Mouse (Mus musculus) heart, embryonic 11.5 days (tissue): ENCODE measurements around the gene F11r. TPM values are rescaled to one million over a fixed set of nuclear protein-coding genes. Genes with fewer than 3 reads are reported as not detected.

Experiments used
- ATAC-seq: fragments of 200-750 bp; cut with Nextera tagmentation; replicated peaks from 2 replicates; pipeline ENCODE4 v1.8.0; 2017; ENCODE audit warnings: moderate library complexity; ENCODE audit not compliant: insufficient number of reproducible peaks, low FRiP score, low TSS enrichment
- H3K27ac ChIP-seq: fragments of 300-500 bp; sonication (generic); 2 replicates; pipeline ENCODE4 v1.5.1; 2014; ENCODE audit warnings: mild to moderate bottlenecking, low read depth, low read length
- H3K27me3 ChIP-seq: fragments of 300-500 bp; sonication (generic); 2 replicates; pipeline ENCODE4 v1.6.1; 2014; ENCODE audit warnings: mild to moderate bottlenecking, low read length, mixed read lengths; ENCODE audit not compliant: control insufficient read depth, insufficient read depth
- H3K36me3 ChIP-seq: fragments of 300-500 bp; sonication (generic); 2 replicates; pipeline ENCODE4 v1.6.1; 2014; ENCODE audit warnings: mild to moderate bottlenecking, low read length, moderate library complexity, mixed read lengths; ENCODE audit not compliant: control insufficient read depth, insufficient read depth
- H3K4me1 ChIP-seq: fragments of 300-500 bp; sonication (generic); 2 replicates; pipeline ENCODE4 v1.6.1; 2014; ENCODE audit warnings: low read length; ENCODE audit not compliant: control insufficient read depth, insufficient read depth
- H3K4me2 ChIP-seq: fragments of 300-500 bp; sonication (generic); 2 replicates; pipeline ENCODE4 v1.6.1; 2014; ENCODE audit warnings: mild to moderate bottlenecking, moderate library complexity
- H3K4me3 ChIP-seq: fragments of 300-500 bp; sonication (generic); 2 replicates; pipeline ENCODE4 v1.5.1; 2014; ENCODE audit warnings: low read depth, low read length
- H3K9ac ChIP-seq: fragments of 300-500 bp; sonication (generic); 2 replicates; pipeline ENCODE4 v1.6.1; 2014; ENCODE audit warnings: mild to moderate bottlenecking, low read depth, low read length, moderate library complexity
- H3K9me3 ChIP-seq: fragments of 300-500 bp; sonication (generic); replicated peaks from 2 replicates; pipeline ENCODE4 v1.6.1; 2016; ENCODE audit warnings: low read length; ENCODE audit not compliant: control insufficient read depth
- WGBS: fragments of 180-500 bp; shearing (Covaris S2); extraction: QIAGEN DNeasy Blood & Tissue Kit; methylation state at CpG from one replicate; pipeline ENCODE4 v1.1.7; 2014; ENCODE audit not compliant: insufficient replicate concordance; 5-methylcytosine and 5-hydroxymethylcytosine counted together
- polyA plus RNA-seq: library from polyadenylated mRNA; unstranded; fragments of >200 nt; fragmentation: Nextera tagmentation; extraction: Ambion mirVana; gene quantifications from 2 replicates; pipeline ENCODE4 v1.2.1, GENCODE M21; 2014

The F11r gene
- polyA plus RNA-seq, 1 experiment from 2014 or later: 64.1 TPM

DNA sequence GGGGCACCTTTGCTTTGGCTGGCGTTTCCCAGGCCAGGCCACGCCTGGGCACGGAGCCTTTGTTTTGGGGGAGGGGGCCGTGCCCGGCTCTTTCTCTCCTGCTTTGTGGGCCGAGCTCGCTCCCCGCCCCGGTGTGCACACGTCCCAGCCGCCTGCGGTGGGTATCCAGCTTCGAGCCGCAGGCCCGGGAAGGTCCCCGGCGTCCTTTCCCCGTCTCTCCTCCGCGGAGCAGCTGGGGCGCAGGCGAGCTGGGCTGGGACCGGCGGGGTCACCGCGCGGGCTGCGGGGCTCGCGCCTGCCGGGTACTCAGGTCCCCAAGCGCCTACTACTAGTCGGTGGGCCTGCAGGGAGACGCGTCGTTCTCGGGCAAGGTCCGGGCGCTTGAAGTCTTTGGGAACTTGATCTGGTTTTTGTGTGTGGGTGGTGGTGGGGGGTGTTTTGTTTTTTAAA lies 25.8 kb upstream of the F11r start:
- under 1% methylated on average over 35 of the region's 39 CpGs for WGBS
- Histone ChIP-seq H3K4me1 (peaks cover 4% of the 10 kb centered on the region), H3K4me2 (peak overlapping the region; percentile 80), H3K36me3 (peaks cover 9% of the 10 kb centered on the region), H3K9me3 (no peaks in the 10 kb centered on the region), H3K4me3 (peak overlapping the region; percentile 98), H3K27ac (peak overlapping the region; percentile 85), H3K27me3 (no peaks in the 10 kb centered on the region), H3K9ac (peak overlapping the region; percentile 93)
- peak; percentile 74 for ATAC-seq

GRCm38 (mm10) chr1:171412001-171412441 lies 25.3 kb upstream of the F11r start:
- Histone ChIP-seq H3K9ac (peak overlapping the region; percentile 93), H3K4me1 (peaks cover 4% of the 10 kb centered on the region), H3K4me3 (peak overlapping the region; percentile 98), H3K4me2 (peak overlapping the region; percentile 80), H3K36me3 (peaks cover 13% of the 10 kb centered on the region), H3K27ac (peak overlapping the region; percentile 85), H3K27me3 (no peaks in the 10 kb centered on the region), H3K9me3 (no peaks in the 10 kb centered on the region)
- 2% methylated on average over 20 of the region's 20 CpGs for WGBS
- ATAC-seq: no peak

DNA sequence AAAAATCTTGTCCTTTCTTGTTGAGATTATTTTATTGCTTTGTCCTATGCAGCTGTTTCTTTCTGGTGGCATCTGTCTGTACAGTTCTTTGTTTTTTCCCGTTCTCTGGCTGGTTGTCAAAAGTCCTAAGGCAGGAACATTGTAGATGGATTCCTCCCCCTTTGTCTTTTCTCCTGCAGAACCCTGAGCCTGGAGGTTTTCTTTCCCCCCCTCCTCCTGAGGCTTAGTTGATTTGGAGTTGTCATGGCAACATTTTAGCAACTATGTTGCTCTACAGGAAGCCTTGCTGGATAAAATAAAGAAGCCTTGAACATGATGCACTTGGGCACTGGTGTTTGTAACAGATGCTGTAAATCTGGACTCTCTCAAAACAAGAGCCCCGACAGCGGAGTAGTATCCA lies 24.9 kb upstream of the F11r start:
- Histone ChIP-seq H3K9ac (peak overlapping the region; percentile 93), H3K36me3 (peaks cover 13% of the 10 kb centered on the region), H3K4me3 (peak overlapping the region; percentile 98), H3K9me3 (no peaks in the 10 kb centered on the region), H3K27me3 (no peaks in the 10 kb centered on the region), H3K4me2 (peak overlapping the region; percentile 80), H3K4me1 (peaks cover 4% of the 10 kb centered on the region), H3K27ac (peak overlapping the region; percentile 85; the same call in 1 of the 2 replicates)
- ATAC-seq: no peak
- WGBS: 60% methylated on average over 3 of the region's 3 CpGs

DNA sequence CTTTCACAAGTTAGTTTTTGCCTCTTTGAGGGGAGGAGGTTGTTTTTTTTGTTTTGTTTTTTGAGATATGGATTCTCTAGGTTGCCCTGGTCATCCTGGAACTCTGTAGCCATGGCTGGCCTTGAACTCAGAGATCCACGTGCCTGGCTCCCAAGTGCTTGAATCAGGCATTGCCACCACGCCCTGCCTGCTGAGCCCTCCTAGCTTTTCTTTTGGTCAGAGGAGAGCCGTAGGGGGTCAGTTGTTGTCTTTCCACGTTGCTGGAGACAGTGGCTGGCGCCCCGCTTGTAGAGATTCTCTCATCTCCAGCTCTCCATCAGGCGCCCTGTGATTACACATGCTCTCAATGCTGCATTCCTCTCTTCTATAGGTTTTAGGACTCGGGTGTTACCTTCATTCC lies 23.7 kb upstream of the F11r start:
- H3K4me1 ChIP-seq: peaks cover 4% of the 10 kb centered on the region
- H3K4me3 ChIP-seq: no peak overlapping the region
- no peak overlapping the region for H3K27ac ChIP-seq
- H3K27me3 ChIP-seq: no peaks in the 10 kb centered on the region
- H3K9ac ChIP-seq: no peak overlapping the region
- WGBS: 77% methylated on average over 8 of the region's 8 CpGs
- no peak for ATAC-seq
- H3K4me2 ChIP-seq: no peak overlapping the region; the same call in 1 of the 2 replicates
- H3K9me3 ChIP-seq: no peaks in the 10 kb centered on the region
- peaks cover 19% of the 10 kb centered on the region for H3K36me3 ChIP-seq

GRCm38 (mm10) chr1:171418660-171419059 lies 18.7 kb upstream of the F11r start, which contains the start of gene Tstd1:
TSS of gene Tstd1 (plus strand) at chr1:171418872.
- H3K9ac ChIP-seq: no peak within 1 kb of the TSS
- no peak within 1 kb of the TSS for H3K27ac ChIP-seq
- no peak for ATAC-seq
- no peak within 1 kb of the TSS for H3K4me2 ChIP-seq
- 91% methylated on average over 5 of the region's 5 CpGs for WGBS
- H3K27me3 ChIP-seq: no peaks in the 10 kb centered on the region
- H3K9me3 ChIP-seq: no peaks in the 10 kb centered on the region
- peaks cover 30% of the 10 kb centered on the region for H3K36me3 ChIP-seq
- no peak within 1 kb of the TSS for H3K4me3 ChIP-seq
- H3K4me1 ChIP-seq: peaks cover 2% of the 10 kb centered on the region; the same call in 1 of the 2 replicates

GRCm38 (mm10) chr1:171419291-171419882 lies 17.9 kb upstream of the F11r start:
- H3K9ac ChIP-seq: no peak overlapping the region
- no peak for ATAC-seq
- H3K27me3 ChIP-seq: no peaks in the 10 kb centered on the region
- H3K36me3 ChIP-seq: peaks cover 30% of the 10 kb centered on the region
- H3K9me3 ChIP-seq: no peaks in the 10 kb centered on the region
- H3K4me2 ChIP-seq: no peak overlapping the region
- peaks cover 2% of the 10 kb centered on the region; the same call in 1 of the 2 replicates for H3K4me1 ChIP-seq
- no peak overlapping the region for H3K27ac ChIP-seq
- 70% methylated on average over 12 of the region's 12 CpGs for WGBS
- H3K4me3 ChIP-seq: no peak overlapping the region

- no peak overlapping the region for H3K4me2 ChIP-seq
- 84% methylated on average over 5 of the region's 5 CpGs for WGBS
- H3K9ac ChIP-seq: no peak overlapping the region
- H3K27me3 ChIP-seq: no peaks in the 10 kb centered on the region
- peaks cover 4% of the 10 kb centered on the region for H3K4me1 ChIP-seq
- H3K9me3 ChIP-seq: no peaks in the 10 kb centered on the region
- no peak for ATAC-seq
- H3K36me3 ChIP-seq: peaks cover 30% of the 10 kb centered on the region
- no peak overlapping the region for H3K27ac ChIP-seq
- no peak overlapping the region for H3K4me3 ChIP-seq
Measured at GRCm38 (mm10) chr1:171419905-171420304, 17.4 kb upstream of the F11r start.

DNA sequence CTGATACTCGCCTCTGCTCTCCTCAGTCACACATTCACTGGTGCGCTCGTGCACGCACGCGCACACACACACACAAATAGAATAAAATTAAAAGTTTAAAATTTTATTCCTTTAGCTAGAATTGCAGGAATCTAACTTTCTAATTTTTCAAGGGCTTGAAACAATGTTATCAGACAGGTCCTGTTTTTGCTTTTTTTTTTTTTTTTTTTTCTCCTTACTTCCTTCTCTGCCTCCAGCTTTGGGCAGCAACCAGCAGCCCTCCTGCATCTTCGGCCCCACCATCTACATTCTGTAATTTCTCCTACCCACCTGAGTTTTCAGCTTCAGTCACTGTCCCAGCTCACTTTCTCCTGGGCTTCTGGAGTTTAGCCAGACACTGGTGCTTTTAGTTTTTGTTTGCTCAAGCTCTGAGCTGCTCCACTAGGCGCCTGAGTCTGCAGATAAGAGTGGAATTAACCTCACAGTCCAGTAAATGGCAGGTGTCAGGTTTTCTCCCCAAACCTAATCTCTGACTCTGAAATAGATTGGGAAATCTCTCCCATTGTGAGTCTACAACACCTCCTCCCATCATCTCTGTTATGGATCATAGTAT lies 14.7 kb upstream of the F11r start:
- Histone ChIP-seq H3K4me3 (no peak overlapping the region), H3K9ac (no peak overlapping the region), H3K9me3 (no peaks in the 10 kb centered on the region), H3K27ac (no peak overlapping the region), H3K36me3 (peaks cover 16% of the 10 kb centered on the region), H3K4me2 (no peak overlapping the region), H3K4me1 (peaks cover 9% of the 10 kb centered on the region), H3K27me3 (no peaks in the 10 kb centered on the region)
- WGBS: 73% methylated on average over 8 of the region's 8 CpGs
- ATAC-seq: no peak
